ENCODE assay signal across 17 mouse cellular contexts in the genomic region with DNA sequence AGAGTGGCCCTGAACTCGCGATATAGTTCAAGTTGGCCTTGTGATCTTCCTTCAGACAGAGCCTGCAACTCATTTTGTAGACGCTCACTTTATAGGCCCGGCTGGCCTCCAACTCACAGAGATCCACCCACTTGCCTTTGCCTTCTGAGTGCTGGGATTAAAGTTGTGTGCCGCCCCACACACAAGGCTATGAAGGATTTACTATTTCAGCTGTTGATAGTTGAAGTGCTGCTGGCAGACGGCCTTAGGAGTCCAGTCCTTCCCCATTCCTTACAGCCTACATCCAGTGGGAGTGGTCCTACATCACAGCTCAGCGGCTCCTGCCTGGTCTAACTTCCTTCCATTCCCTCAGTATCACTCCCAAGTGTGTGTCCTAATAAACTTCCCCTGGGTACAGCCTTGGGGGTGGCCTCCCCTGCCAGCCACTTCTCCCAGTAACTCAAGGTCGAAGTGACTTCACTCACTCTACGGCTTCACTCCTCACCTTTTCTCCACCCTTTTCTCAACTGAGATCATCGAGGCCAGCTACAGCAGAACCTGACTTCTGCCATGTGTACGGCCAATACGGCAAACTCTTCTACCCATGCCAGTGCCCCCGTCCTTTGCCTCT. TPM values are rescaled to one million over a fixed set of nuclear protein-coding genes. Genes with fewer than 3 reads are reported as not detected.
DNase-seq lines count a peak whose midpoint lies in the region; ATAC-seq and TF ChIP-seq lines count a peak whose summit lies in the region.
"Had no signal": no experiment of that assay in that cellular context is flagged by ENCODE, and none has a peak within 500 bp of the region (broad histone marks: within the 10 kb centered on the region; RNA-seq: fewer than 3 reads in every experiment).

No protein-coding gene starts in this region.

- H3K4me2 ChIP-seq in lung, embryonic 16.5 days (ENCODE audit: low read depth, low read length), result no peak overlapping the region
- no peak overlapping the region for H3K4me2 ChIP-seq in midbrain, postnatal 0 days (ENCODE audit: low read depth, low read length, poor library complexity, severe bottlenecking)
- H3K4me2 ChIP-seq: forebrain, embryonic 15.5 days; liver, embryonic 11.5 days; neural tube, embryonic 15.5 days had no signal

- WGBS in lung, embryonic 16.5 days, result 71% methylated on average over 13 of the region's 13 CpGs
- 72% methylated on average over 13 of the region's 13 CpGs for WGBS in lung, adult 2 months
- 87% methylated on average over 13 of the region's 13 CpGs for WGBS in midbrain, postnatal 0 days

- no peak for TF ChIP-seq CTCF in lung, adult 2 months (IDR thresholded peaks at IDR 0.05; ENCODE audit: insufficient read depth, low read length)
- TF ChIP-seq CTCF in midbrain, postnatal 0 days (IDR thresholded peaks at IDR 0.05), result no peak

- no peaks in the 10 kb centered on the region for H3K9me3 ChIP-seq in lung, embryonic 16.5 days (ENCODE audit: control insufficient read depth, low read length)
- no peaks in the 10 kb centered on the region for H3K9me3 ChIP-seq in midbrain, postnatal 0 days (ENCODE audit: low read length)
- H3K9me3 ChIP-seq: forebrain, embryonic 15.5 days; neural tube, embryonic 15.5 days had no signal

- H3K36me3 ChIP-seq in lung, embryonic 16.5 days (ENCODE audit: control insufficient read depth, insufficient read depth, low read length), result no peaks in the 10 kb centered on the region
- H3K36me3 ChIP-seq in midbrain, postnatal 0 days (ENCODE audit: insufficient read depth, low read length), result no peaks in the 10 kb centered on the region
- H3K36me3 ChIP-seq: forebrain, embryonic 15.5 days; neural tube, embryonic 15.5 days had no signal

- no peak overlapping the region for H3K27ac ChIP-seq in lung, embryonic 16.5 days (ENCODE audit: low read length)
- no peak overlapping the region for H3K27ac ChIP-seq in midbrain, postnatal 0 days (ENCODE audit: low read depth, low read length)
- H3K27ac ChIP-seq: forebrain, embryonic 15.5 days; gastrocnemius, adult 2 months; neural tube, embryonic 15.5 days had no signal

- H3K9ac ChIP-seq in lung, embryonic 16.5 days (ENCODE audit: low read length), result no peak overlapping the region
- H3K9ac ChIP-seq in midbrain, postnatal 0 days (replicated peaks; ENCODE audit: low read length, poor library complexity, severe bottlenecking), result no peak overlapping the region
- H3K9ac ChIP-seq: forebrain, embryonic 15.5 days; neural tube, embryonic 15.5 days had no signal

- ATAC-seq in lung, embryonic 16.5 days (ENCODE audit: low read depth), result 0 out of 2 replicates have a peak, but pooled peaks have one; percentile 39
- no peak for ATAC-seq in midbrain, postnatal 0 days (ENCODE audit: low FRiP score)
- ATAC-seq: forebrain, embryonic 15.5 days; Patski had no signal

- peaks cover 16% of the 10 kb centered on the region for H3K27me3 ChIP-seq in lung, embryonic 16.5 days (ENCODE audit: control insufficient read depth, insufficient read depth, low read depth, low read length)
- peaks cover 15% of the 10 kb centered on the region for H3K27me3 ChIP-seq in midbrain, postnatal 0 days (ENCODE audit: insufficient read depth, low read length)
- H3K27me3 ChIP-seq: Patski had no signal

- DNase-seq in heart, postnatal 4 days, result peak; percentile 46
- DNase-seq in heart, adult 18-20 months, result no peak
- no peak for DNase-seq in lung, adult 2 months
- peak; percentile 55 for DNase-seq in fat pad, adult 2 months (ENCODE audit: extremely low read depth, low read depth, low spot score)
- peak; percentile 43 for DNase-seq in lung, postnatal 36 days
- DNase-seq in midbrain, postnatal 0 days (ENCODE audit: low spot score), result no peak
- DNase-seq: cerebellum, adult 11 months; gastrocnemius, adult 2 months; heart, postnatal 14 days had no signal

- H3K4me1 ChIP-seq in lung, embryonic 16.5 days (replicated peaks; ENCODE audit: control insufficient read depth, insufficient read depth, low read length), result 0 out of 2 replicates have a peak, but pooled peaks cover 5% of the 10 kb centered on the region
- peaks cover 1% of the 10 kb centered on the region for H3K4me1 ChIP-seq in lung, adult 2 months (ENCODE audit: control insufficient read depth, insufficient read depth, low read length)
- no peaks in the 10 kb centered on the region for H3K4me1 ChIP-seq in midbrain, postnatal 0 days (ENCODE audit: insufficient read depth, low read length)

- H3K4me3 ChIP-seq in lung, embryonic 16.5 days (ENCODE audit: low read length), result no peak overlapping the region
- H3K4me3 ChIP-seq in lung, adult 2 months (replicated peaks; ENCODE audit: extremely low read depth, low read depth, low read length), result no peak overlapping the region
- H3K4me3 ChIP-seq in midbrain, postnatal 0 days (ENCODE audit: low read depth, low read length), result no peak overlapping the region
- H3K4me3 ChIP-seq: forebrain, embryonic 15.5 days; gastrocnemius, adult 2 months; neural tube, embryonic 15.5 days had no signal

- no peak for TF ChIP-seq POLR2A in lung, adult 2 months (IDR thresholded peaks at IDR 0.05; ENCODE audit: borderline replicate concordance, extremely low read depth, low read depth, low read length)

RNA-seq across cellular contexts. Expression of a gene that starts 3.5 kb away (rescaled TPM):
- 10 to 100 TPM; 40.4 to 43.9 TPM for total RNA-seq in heart, postnatal 4 days (2021)
- total RNA-seq in heart, adult 18-20 months (2021), result 10 to 100 TPM; 37.8 to 44.5 TPM
- 22.3 and 23.6 TPM in 2 replicates for polyA plus RNA-seq in lung, embryonic 16.5 days (2015; fragmentation: Nextera tagmentation; extraction: Ambion mirVana)
- 35.5 and 53.2 TPM in 2 replicates for polyA plus RNA-seq in lung, adult 2 months (2012; rRNA removed)
- 29.5 and 34.4 TPM in 2 replicates for total RNA-seq in midbrain, postnatal 0 days (2014; rRNA removed)
- 17.0 and 23.6 TPM in 2 replicates for polyA plus RNA-seq in midbrain, postnatal 0 days (2015; fragmentation: Nextera tagmentation; extraction: Ambion mirVana)

RNA-seq across cellular contexts. Expression of a gene that starts 6.5 kb away (rescaled TPM):
- not detected for total RNA-seq in heart, postnatal 4 days (2021)
- total RNA-seq in heart, adult 18-20 months (2021), result not detected
- 0.06 and 0.19 TPM in 2 replicates for polyA plus RNA-seq in lung, embryonic 16.5 days (2015; fragmentation: Nextera tagmentation; extraction: Ambion mirVana)
- not detected in 2 replicates for polyA plus RNA-seq in lung, adult 2 months (2012; rRNA removed)
- not detected in 2 replicates for total RNA-seq in midbrain, postnatal 0 days (2014; rRNA removed)
- 0.15 and 0.17 TPM in 2 replicates for polyA plus RNA-seq in midbrain, postnatal 0 days (2015; fragmentation: Nextera tagmentation; extraction: Ambion mirVana)
- total RNA-seq: CH12.LX; gastrocnemius, adult 2 months; heart, postnatal 14 days; megakaryocyte progenitor cell, adult 5-6 weeks had no signal
- polyA plus RNA-seq: intestine, embryonic 14.5 days had no signal

RNA-seq across cellular contexts. Expression of a gene that starts 40.4 kb away (rescaled TPM):
- total RNA-seq in heart, postnatal 4 days (2021), result 10 to 100 TPM; 15.3 to 15.8 TPM
- total RNA-seq in heart, adult 18-20 months (2021), result 10 to 100 TPM; 10.2 to 23.2 TPM
- 23.9 and 26.1 TPM in 2 replicates for polyA plus RNA-seq in lung, embryonic 16.5 days (2015; fragmentation: Nextera tagmentation; extraction: Ambion mirVana)
- polyA plus RNA-seq in lung, adult 2 months (2012; rRNA removed), result 32.6 and 44.4 TPM in 2 replicates
- 80.9 and 86.0 TPM in 2 replicates for total RNA-seq in midbrain, postnatal 0 days (2014; rRNA removed)
- 53.0 and 55.0 TPM in 2 replicates for polyA plus RNA-seq in midbrain, postnatal 0 days (2015; fragmentation: Nextera tagmentation; extraction: Ambion mirVana)

Comparison
In these comparisons a context has a peak if more than half of its experiments do, and no peak if none do; other contexts are left out.
1. DNase-seq: peak in heart, postnatal 4 days (single experiment), fat pad, adult 2 months (single experiment) and lung, postnatal 36 days (single experiment); none in heart, adult 18-20 months (0 of 2), lung, adult 2 months (single experiment) and midbrain, postnatal 0 days (single experiment).